In the genomic region with DNA sequence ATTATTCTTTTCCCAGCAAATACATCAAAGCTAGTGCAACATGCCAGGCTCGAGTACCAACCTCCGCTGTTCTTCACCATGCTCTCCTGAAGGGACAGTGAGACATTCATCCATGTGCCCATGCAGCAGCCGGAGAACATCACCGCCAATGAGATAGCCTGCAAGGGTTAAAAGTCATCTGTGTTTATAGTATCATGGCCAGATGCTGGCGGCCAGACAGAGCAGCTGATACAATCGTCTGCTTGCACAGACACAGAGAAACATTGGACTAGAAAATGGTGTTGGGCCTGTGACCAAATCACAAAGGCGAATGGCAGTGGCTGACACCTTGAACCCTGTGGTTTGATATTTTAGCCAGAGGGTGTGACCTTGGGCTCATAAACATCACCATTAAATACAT, we compare ENCODE assay signal across 20 mouse cellular contexts.
DNase-seq lines count a peak whose midpoint lies in the region; ATAC-seq and TF ChIP-seq lines count a peak whose summit lies in the region.
"Had no signal": no experiment of that assay in that cellular context is flagged by ENCODE, and none has a peak within 500 bp of the region (broad histone marks: within the 10 kb centered on the region; RNA-seq: fewer than 3 reads in every experiment).

No protein-coding gene starts in this region.

- no peaks in the 10 kb centered on the region for H3K36me3 ChIP-seq in midbrain, postnatal 0 days (ENCODE audit: insufficient read depth, low read length)
- H3K36me3 ChIP-seq in midbrain, embryonic 16.5 days (ENCODE audit: control insufficient read depth, insufficient read depth, low read length), result no peaks in the 10 kb centered on the region
- H3K36me3 ChIP-seq: embryonic facial prominence, embryonic 13.5 days; forebrain, embryonic 12.5 days; hindbrain, embryonic 15.5 days had no signal

- no peaks in the 10 kb centered on the region for H3K4me1 ChIP-seq in midbrain, postnatal 0 days (ENCODE audit: insufficient read depth, low read length)
- no peaks in the 10 kb centered on the region for H3K4me1 ChIP-seq in midbrain, embryonic 16.5 days (ENCODE audit: control insufficient read depth, insufficient read depth, low read length)
- H3K4me1 ChIP-seq: forebrain, embryonic 12.5 days; hindbrain, embryonic 15.5 days had no signal

- 80% methylated on average over 7 of the region's 7 CpGs for WGBS in midbrain, postnatal 0 days
- 83% methylated on average over 7 of the region's 7 CpGs for WGBS in midbrain, embryonic 16.5 days

- no peak overlapping the region for H3K9ac ChIP-seq in midbrain, postnatal 0 days (replicated peaks; ENCODE audit: low read length, poor library complexity, severe bottlenecking)
- no peak overlapping the region for H3K9ac ChIP-seq in midbrain, embryonic 16.5 days (ENCODE audit: low read depth, low read length)
- H3K9ac ChIP-seq: embryonic facial prominence, embryonic 13.5 days; forebrain, embryonic 12.5 days; heart, embryonic 12.5 days; hindbrain, embryonic 15.5 days had no signal

- H3K4me2 ChIP-seq in midbrain, postnatal 0 days (ENCODE audit: low read depth, low read length, poor library complexity, severe bottlenecking), result no peak overlapping the region
- H3K4me2 ChIP-seq in midbrain, embryonic 16.5 days (ENCODE audit: low read length), result no peak overlapping the region
- H3K4me2 ChIP-seq: embryonic facial prominence, embryonic 13.5 days; forebrain, embryonic 12.5 days; heart, embryonic 12.5 days; hindbrain, embryonic 15.5 days had no signal

- H3K4me3 ChIP-seq in midbrain, postnatal 0 days (ENCODE audit: low read depth, low read length), result no peak overlapping the region
- H3K4me3 ChIP-seq in midbrain, embryonic 16.5 days (ENCODE audit: low read depth, low read length), result no peak overlapping the region
- H3K4me3 ChIP-seq: embryonic facial prominence, embryonic 13.5 days; forebrain, embryonic 12.5 days; heart, adult 2 months; heart, embryonic 12.5 days; hindbrain, embryonic 15.5 days had no signal

- ATAC-seq in midbrain, postnatal 0 days (ENCODE audit: low FRiP score), result 0 out of 2 replicates have a peak, but pooled peaks have one; percentile 18
- ATAC-seq in midbrain, embryonic 16.5 days, result no peak
- ATAC-seq: activated CD4-positive, CD25-positive, alpha-beta regulatory T cell, adult 4 months; forebrain, embryonic 16.5 days; Patski had no signal

- DNase-seq in heart, adult 11 months, result peak; percentile 86
- no peak for DNase-seq in heart, adult 9 months (ENCODE audit: low spot score in 2 of 2)
- DNase-seq in layer of hippocampus, postnatal 10 days (ENCODE audit: low spot score in 2 of 2), result peak; percentile 18 to 25
- DNase-seq in layer of hippocampus, adult 11-12 months (ENCODE audit: low spot score), result no peak
- DNase-seq in midbrain, postnatal 0 days (ENCODE audit: low spot score), result no peak
- DNase-seq: adrenal gland, adult 2 months; adrenal gland, postnatal 25 days; cerebellum, adult 8-10 months; cerebellum, postnatal 36 days; gastrocnemius, postnatal 10 days; heart, adult 2 months had no signal

- no peaks in the 10 kb centered on the region for H3K27me3 ChIP-seq in midbrain, postnatal 0 days (ENCODE audit: insufficient read depth, low read length)
- H3K27me3 ChIP-seq in midbrain, embryonic 16.5 days (ENCODE audit: control insufficient read depth, insufficient read depth, low read depth, low read length), result no peaks in the 10 kb centered on the region
- H3K27me3 ChIP-seq: CH12.LX; embryonic facial prominence, embryonic 13.5 days; forebrain, embryonic 12.5 days; heart, embryonic 12.5 days; hindbrain, embryonic 15.5 days; Patski had no signal

- no peak overlapping the region for H3K27ac ChIP-seq in midbrain, postnatal 0 days (ENCODE audit: low read depth, low read length)
- no peak overlapping the region for H3K27ac ChIP-seq in midbrain, embryonic 16.5 days (ENCODE audit: low read length)
- H3K27ac ChIP-seq: embryonic facial prominence, embryonic 13.5 days; forebrain, embryonic 12.5 days; heart, adult 2 months had no signal

- no peak for TF ChIP-seq CTCF in midbrain, postnatal 0 days (IDR thresholded peaks at IDR 0.05)

- H3K9me3 ChIP-seq in midbrain, postnatal 0 days (ENCODE audit: low read length), result no peaks in the 10 kb centered on the region
- H3K9me3 ChIP-seq in midbrain, embryonic 16.5 days (replicated peaks; ENCODE audit: control insufficient read depth, low read length, poor library complexity, severe bottlenecking), result no peaks in the 10 kb centered on the region
- H3K9me3 ChIP-seq: embryonic facial prominence, embryonic 13.5 days; forebrain, embryonic 12.5 days; heart, embryonic 12.5 days; hindbrain, embryonic 15.5 days had no signal

Comparison
In these comparisons a context has a peak if more than half of its experiments do, and no peak if none do; other contexts are left out.
1. DNase-seq: peak in heart, adult 11 months (single experiment) and layer of hippocampus, postnatal 10 days (2 of 2); none in heart, adult 9 months (0 of 2), layer of hippocampus, adult 11-12 months (single experiment) and midbrain, postnatal 0 days (single experiment).